Mouse (Mus musculus): ENCODE data around the gene Isl2. TPM values are rescaled to one million over a fixed set of nuclear protein-coding genes. Genes with fewer than 3 reads are reported as not detected.

Isl2 gene
- total and polyA plus RNA-seq, 3 experiments = 0.06 TPM; not detected in 2

GRCm38 (mm10) chr9:55512027-55512543 lies 26.4 kb upstream of the Isl2 start, which contains the start of gene Etfa:
Etfa (minus strand) TSS chr9:55512243.
- DNase-seq = peak; percentile 95 to 97
- WGBS = under 1% methylated on average over 47 of the region's 47 CpGs
- intact Hi-C loops (cut with DNase I) = loop anchor here (2.0 kb wide), 1 partner anchor 29 kb away; no protein-coding TSS in a partner anchor
- peaks cover 13% of the 10 kb centered on the region for H3K36me3 ChIP-seq (ENCODE audit: control insufficient read depth, insufficient read depth, low read length)
- H3K27ac ChIP-seq = peak within 1 kb of the TSS; percentile 99
- TF ChIP-seq POLR2A (IDR thresholded peaks at IDR 0.05; ENCODE audit: insufficient read depth, low read depth, low read length) (peak; percentile 76), EP300 (IDR thresholded peaks at IDR 0.05; ENCODE audit: insufficient read depth, low read depth, low read length) (peak; percentile 74), CTCF (IDR thresholded peaks at IDR 0.05) (no peak)
- H3K4me1 ChIP-seq (ENCODE audit: control insufficient read depth, insufficient read depth, low read length) = peaks cover 4% of the 10 kb centered on the region
- peak within 1 kb of the TSS; percentile 89 for H3K9ac ChIP-seq (ENCODE audit: low read depth, low read length)
- H3K79me2 ChIP-seq (replicated peaks; ENCODE audit: control insufficient read depth, insufficient read depth, low read length) = peaks cover 2% of the 10 kb centered on the region; the same call in 1 of the 2 replicates
- peak within 1 kb of the TSS; percentile 96 for H3K4me3 ChIP-seq
- no peaks in the 10 kb centered on the region for H3K27me3 ChIP-seq (ENCODE audit: control insufficient read depth, insufficient read depth, low read length)

DNA sequence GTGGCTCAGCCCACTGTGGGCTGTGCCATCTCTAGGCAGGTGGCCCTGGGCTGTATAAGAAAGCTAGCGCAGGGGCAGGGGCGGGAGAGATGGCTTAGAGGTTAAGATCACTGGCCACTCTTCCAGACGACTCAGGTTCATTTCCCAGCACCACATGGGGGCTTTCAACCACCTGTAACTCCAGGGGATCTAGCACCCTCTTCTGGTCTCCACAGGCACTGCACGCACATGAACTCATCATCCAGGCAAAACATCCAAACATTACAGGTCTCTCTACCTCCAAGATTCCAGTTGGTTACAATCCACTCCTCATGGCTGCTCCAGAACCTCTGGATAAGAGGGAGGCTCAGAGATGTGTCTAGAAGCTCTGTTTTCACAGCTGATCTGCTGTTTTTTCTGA lies 12.8 kb upstream of the Isl2 start:
- H3K36me3 ChIP-seq (ENCODE audit: control insufficient read depth, insufficient read depth, low read length) = no peaks in the 10 kb centered on the region
- H3K4me3 ChIP-seq = no peak overlapping the region
- 42% methylated on average over 4 of the region's 4 CpGs for WGBS
- H3K27me3 ChIP-seq (ENCODE audit: control insufficient read depth, insufficient read depth, low read length) = 0 out of 2 replicates have a peak, but pooled peaks cover 2% of the 10 kb centered on the region
- no peak for TF ChIP-seq POLR2A (IDR thresholded peaks at IDR 0.05; ENCODE audit: insufficient read depth, low read depth, low read length)
- peak; percentile 63 for TF ChIP-seq CTCF (IDR thresholded peaks at IDR 0.05)
- no peak for TF ChIP-seq EP300 (IDR thresholded peaks at IDR 0.05; ENCODE audit: insufficient read depth, low read depth, low read length)
- no peak overlapping the region for H3K27ac ChIP-seq
- intact Hi-C loops (cut with DNase I) = no loop called here
- H3K9ac ChIP-seq (ENCODE audit: low read depth, low read length) = no peak overlapping the region
- H3K79me2 ChIP-seq (replicated peaks; ENCODE audit: control insufficient read depth, insufficient read depth, low read length) = no peaks in the 10 kb centered on the region
- no peak for DNase-seq
- no peaks in the 10 kb centered on the region for H3K4me1 ChIP-seq (ENCODE audit: control insufficient read depth, insufficient read depth, low read length)

DNA sequence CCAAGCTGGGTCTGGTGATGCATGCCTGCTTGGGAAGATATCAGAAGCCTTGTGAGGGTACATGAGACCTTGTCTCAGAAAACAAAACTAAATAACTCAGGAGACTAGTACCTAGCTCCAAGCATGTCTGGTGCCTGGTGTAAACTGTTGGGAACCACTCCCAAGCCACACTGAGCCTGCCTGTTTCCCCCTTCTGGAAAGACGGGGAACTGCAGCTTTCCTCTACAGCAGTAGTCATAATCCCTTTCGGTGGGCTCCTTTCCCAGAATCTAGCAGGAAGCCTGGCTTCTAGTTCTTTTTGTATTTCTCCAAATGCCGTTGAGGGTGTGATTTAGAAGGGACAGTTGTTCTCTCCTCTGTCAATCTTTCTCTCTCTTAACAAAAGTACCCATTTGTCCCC lies 2.6 kb upstream of the Isl2 start:
- Histone ChIP-seq H3K36me3 (ENCODE audit: control insufficient read depth, insufficient read depth, low read length) (no peaks in the 10 kb centered on the region), H3K27me3 (ENCODE audit: control insufficient read depth, insufficient read depth, low read length) (peaks cover 21% of the 10 kb centered on the region), H3K27ac (no peak overlapping the region), H3K4me3 (no peak overlapping the region), H3K79me2 (replicated peaks; ENCODE audit: control insufficient read depth, insufficient read depth, low read length) (no peaks in the 10 kb centered on the region), H3K9ac (ENCODE audit: low read depth, low read length) (no peak overlapping the region), H3K4me1 (ENCODE audit: control insufficient read depth, insufficient read depth, low read length) (no peaks in the 10 kb centered on the region)
- WGBS = 20% methylated on average over 3 of the region's 3 CpGs
- peak; percentile 38 to 57 for DNase-seq
- 0 out of 2 replicates have a peak, but pooled peaks have one; percentile 28 for TF ChIP-seq EP300 (IDR thresholded peaks at IDR 0.05; ENCODE audit: insufficient read depth, low read depth, low read length)
- TF ChIP-seq CTCF (IDR thresholded peaks at IDR 0.05) = peak; percentile 95
- no peak for TF ChIP-seq POLR2A (IDR thresholded peaks at IDR 0.05; ENCODE audit: insufficient read depth, low read depth, low read length)
- intact Hi-C loops (cut with DNase I) = loop anchor here (1.0 to 5.0 kb wide), 2 partner anchors 69 to 107 kb away; no protein-coding TSS in a partner anchor

- Histone ChIP-seq H3K27me3 (ENCODE audit: control insufficient read depth, insufficient read depth, low read length) (peaks cover 43% of the 10 kb centered on the region), H3K79me2 (replicated peaks; ENCODE audit: control insufficient read depth, insufficient read depth, low read length) (no peaks in the 10 kb centered on the region), H3K36me3 (ENCODE audit: control insufficient read depth, insufficient read depth, low read length) (no peaks in the 10 kb centered on the region), H3K4me1 (ENCODE audit: control insufficient read depth, insufficient read depth, low read length) (peaks cover 5% of the 10 kb centered on the region), H3K4me3 (no peak overlapping the region), H3K9ac (ENCODE audit: low read depth, low read length) (no peak overlapping the region), H3K27ac (no peak overlapping the region)
- 25% methylated on average over 1 of the region's 1 CpGs for WGBS
- intact Hi-C loops (cut with DNase I) = loop anchor here (5.0 kb wide), 1 partner anchor 72 kb away; no protein-coding TSS in a partner anchor
- DNase-seq = no peak
- TF ChIP-seq EP300 (IDR thresholded peaks at IDR 0.05; ENCODE audit: insufficient read depth, low read depth, low read length) (no peak), POLR2A (IDR thresholded peaks at IDR 0.05; ENCODE audit: insufficient read depth, low read depth, low read length) (no peak), CTCF (IDR thresholded peaks at IDR 0.05) (no peak)
Observed at GRCm38 (mm10) chr9:55539006-55539405, 534 bp downstream of the Isl2 start.

- intact Hi-C loops (cut with DNase I) = loop anchor here (2.0 to 10.0 kb wide), 3 partner anchors 27 to 215 kb away; partner anchors contain the start of genes Etfa, Nrg4 and Tmem266
- H3K9ac ChIP-seq (ENCODE audit: low read depth, low read length) = no peak overlapping the region
- no peaks in the 10 kb centered on the region for H3K79me2 ChIP-seq (replicated peaks; ENCODE audit: control insufficient read depth, insufficient read depth, low read length)
- 7% methylated on average over 31 of the region's 31 CpGs for WGBS
- TF ChIP-seq EP300 (IDR thresholded peaks at IDR 0.05; ENCODE audit: insufficient read depth, low read depth, low read length) = no peak
- no peak for TF ChIP-seq POLR2A (IDR thresholded peaks at IDR 0.05; ENCODE audit: insufficient read depth, low read depth, low read length)
- no peak for TF ChIP-seq CTCF (IDR thresholded peaks at IDR 0.05)
- H3K36me3 ChIP-seq (ENCODE audit: control insufficient read depth, insufficient read depth, low read length) = no peaks in the 10 kb centered on the region
- DNase-seq = peak; percentile 15 to 47
- peaks cover 49% of the 10 kb centered on the region for H3K27me3 ChIP-seq (ENCODE audit: control insufficient read depth, insufficient read depth, low read length)
- H3K4me1 ChIP-seq (ENCODE audit: control insufficient read depth, insufficient read depth, low read length) = peaks cover 7% of the 10 kb centered on the region
- H3K27ac ChIP-seq = no peak overlapping the region
- no peak overlapping the region for H3K4me3 ChIP-seq
Observed at GRCm38 (mm10) chr9:55539661-55540390, 1.4 kb downstream of the Isl2 start.

All from heart, adult 2 months (tissue).